Mouse (Mus musculus) liver, adult 2 months (tissue): ENCODE data around the gene Pdzk1. TPM values are rescaled to one million over a fixed set of nuclear protein-coding genes. Genes with fewer than 3 reads are reported as not detected.

Source experiments
- DNase-seq: peaks from one replicate; pipeline ENCODE4 v3.0.0-alpha.2; 2011; ENCODE audit warnings: low read depth, low spot score; ENCODE audit errors: extremely low read depth
- H3K27ac ChIP-seq: fragments of 200-500 bp; replicated peaks from 2 replicates; pipeline ENCODE4 v1.5.1; 2012; ENCODE audit warnings: low read depth, mild to moderate bottlenecking, control low read depth, inconsistent platforms, low read length; ENCODE audit not compliant: insufficient read depth
- H3K27me3 ChIP-seq: fragments of 200-500 bp; 2 replicates; pipeline ENCODE4 v1.6.1; 2012; ENCODE audit warnings: mild to moderate bottlenecking, moderate library complexity, low read length, inconsistent platforms; ENCODE audit not compliant: control insufficient read depth, insufficient read depth
- H3K36me3 ChIP-seq: fragments of 200-500 bp; 2 replicates; pipeline ENCODE4 v1.6.1; 2012; ENCODE audit warnings: low read length, inconsistent platforms; ENCODE audit not compliant: control insufficient read depth, insufficient read depth
- H3K4me1 ChIP-seq: fragments of 200-500 bp; 2 replicates; pipeline ENCODE4 v1.6.1; 2011; ENCODE audit warnings: low read length; ENCODE audit not compliant: control insufficient read depth, insufficient read depth
- H3K4me3 ChIP-seq: fragments of 200-500 bp; 2 replicates; pipeline ENCODE4 v1.5.1; 2011; ENCODE audit warnings: low read depth, mild to moderate bottlenecking, control low read depth, low read length, moderate library complexity; ENCODE audit not compliant: insufficient read depth
- H3K79me2 ChIP-seq: fragments of 200-500 bp; 2 replicates; pipeline ENCODE4 v1.6.1; 2012; ENCODE audit warnings: inconsistent platforms, mild to moderate bottlenecking, low read length, moderate library complexity; ENCODE audit not compliant: control insufficient read depth, insufficient read depth
- H3K9ac ChIP-seq: fragments of 200-500 bp; 2 replicates; pipeline ENCODE4 v1.6.1; 2012; ENCODE audit warnings: low read depth, mild to moderate bottlenecking, control low read depth, inconsistent platforms, low read length
- CTCF ChIP-seq: fragments of 200-500 bp; IDR thresholded peaks from 2 replicates; pipeline ENCODE4 v1.5.1; 2011; ENCODE audit warnings: low read depth, low read length, control low read depth
- POLR2A ChIP-seq: fragments of 200-500 bp; IDR thresholded peaks from 2 replicates; pipeline ENCODE4 v1.6.1; 2011; ENCODE audit warnings: low read length, control low read depth; ENCODE audit not compliant: insufficient read depth; ENCODE audit errors: extremely low read depth
- WGBS: fragments of 180-500 bp; shearing (Covaris S2); methylation state at CpG from one replicate; pipeline ENCODE4 v1.1.7; 2018; 5-methylcytosine and 5-hydroxymethylcytosine counted together
- polyA plus RNA-seq: library from polyadenylated mRNA; depleted of rRNA; stranded (reverse); fragments of >200 nt; gene quantifications from 2 replicates; pipeline ENCODE4 v1.2.3, GENCODE M21; 2012
- total RNA-seq: library from RNA; depleted of rRNA; stranded (reverse); fragments of >200 nt; gene quantifications from 2 replicates; pipeline ENCODE4 v1.2.3, GENCODE M21; 2014

The Pdzk1 gene
- total and polyA plus RNA-seq, 2 experiments = 20.1 to 60.4 TPM

GRCm38 (mm10) chr3:96838996-96839645 lies 10.0 kb downstream of the Pdzk1 start:
- Histone ChIP-seq H3K4me1 (0 out of 2 replicates have a peak, but pooled peaks cover 3% of the 10 kb centered on the region), H3K36me3 (no peaks in the 10 kb centered on the region), H3K4me3 (no peak overlapping the region), H3K79me2 (peaks cover 7% of the 10 kb centered on the region; the same call in 1 of the 2 replicates), H3K9ac (no peak overlapping the region), H3K27me3 (no peaks in the 10 kb centered on the region), H3K27ac (no peak overlapping the region; the same call in 1 of the 2 replicates)
- peak; percentile 55 for DNase-seq
- no peak for TF ChIP-seq CTCF
- 39% methylated on average over 7 of the region's 7 CpGs for WGBS

DNA sequence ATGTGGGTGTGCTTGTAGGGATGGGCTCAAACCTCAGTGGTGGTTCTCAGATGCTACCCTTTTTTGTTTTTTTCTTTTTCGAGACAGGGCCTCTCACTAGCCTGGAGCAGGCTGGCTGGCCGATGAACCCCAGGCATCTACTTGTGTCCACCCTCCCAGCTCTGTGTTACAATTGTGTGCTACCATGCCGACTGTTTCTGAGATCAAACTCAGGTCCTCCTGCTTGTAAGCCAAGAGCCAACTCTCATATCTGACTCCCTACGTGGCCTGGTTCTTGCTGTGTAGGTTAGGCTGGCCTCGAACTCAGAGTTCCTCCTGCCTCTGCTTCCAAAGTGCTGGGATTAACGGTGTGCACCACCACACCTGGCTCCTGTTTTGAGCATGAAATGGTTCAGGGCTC lies 16.1 kb downstream of the Pdzk1 start:
- Histone ChIP-seq H3K4me1 (peaks cover 12% of the 10 kb centered on the region), H3K27me3 (no peaks in the 10 kb centered on the region), H3K9ac (no peak overlapping the region), H3K79me2 (peaks cover 5% of the 10 kb centered on the region; the same call in 1 of the 2 replicates), H3K4me3 (no peak overlapping the region), H3K27ac (no peak overlapping the region), H3K36me3 (no peaks in the 10 kb centered on the region)
- TF ChIP-seq CTCF (no peak), POLR2A (no peak)
- DNase-seq = no peak
- WGBS = 74% methylated on average over 6 of the region's 6 CpGs

GRCm38 (mm10) chr3:96845806-96846205 lies 16.7 kb downstream of the Pdzk1 start:
- H3K4me1 ChIP-seq = peaks cover 12% of the 10 kb centered on the region
- no peaks in the 10 kb centered on the region for H3K27me3 ChIP-seq
- no peak overlapping the region for H3K4me3 ChIP-seq
- TF ChIP-seq CTCF (no peak), POLR2A (no peak)
- no peaks in the 10 kb centered on the region; the same call in 1 of the 2 replicates for H3K36me3 ChIP-seq
- H3K79me2 ChIP-seq = peaks cover 5% of the 10 kb centered on the region; the same call in 1 of the 2 replicates
- peak; percentile 93 for DNase-seq
- peak overlapping the region; percentile 55 for H3K27ac ChIP-seq
- WGBS = 11% methylated on average over 9 of the region's 9 CpGs
- H3K9ac ChIP-seq = no peak overlapping the region

DNA sequence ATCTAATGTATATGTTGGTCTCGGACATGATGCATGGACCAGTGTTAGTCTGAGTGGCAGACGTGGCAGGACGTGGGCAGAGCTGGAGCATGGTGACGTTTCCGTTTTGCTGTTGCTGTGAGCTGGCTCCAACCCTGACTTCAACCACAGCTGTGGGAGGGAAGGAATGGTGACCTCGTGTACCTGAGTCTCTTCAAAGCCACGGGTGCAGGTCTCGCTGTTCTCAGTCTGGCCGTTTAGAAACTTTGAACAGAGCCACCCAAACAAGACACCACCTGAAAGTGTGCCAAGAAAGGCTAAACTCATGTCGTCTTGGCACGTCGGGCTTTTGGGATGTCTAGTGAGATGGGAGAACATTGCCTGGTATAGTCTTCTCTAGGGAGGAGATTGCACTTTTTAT lies 17.9 kb downstream of the Pdzk1 start:
- DNase-seq = peak; percentile 45

GRCm38 (mm10) chr3:96847661-96848060 lies 18.6 kb downstream of the Pdzk1 start:
- Histone ChIP-seq H3K4me1 (peaks cover 12% of the 10 kb centered on the region), H3K4me3 (no peak overlapping the region), H3K79me2 (peaks cover 5% of the 10 kb centered on the region; the same call in 1 of the 2 replicates), H3K27ac (no peak overlapping the region), H3K27me3 (no peaks in the 10 kb centered on the region), H3K36me3 (peaks cover 11% of the 10 kb centered on the region; the same call in 1 of the 2 replicates), H3K9ac (no peak overlapping the region)
- 73% methylated on average over 6 of the region's 6 CpGs for WGBS
- no peak for DNase-seq
- no peak for TF ChIP-seq CTCF
- TF ChIP-seq POLR2A = no peak

More for the DNA sequence above, 17.9 kb downstream of the Pdzk1 start:
- peaks cover 5% of the 10 kb centered on the region; the same call in 1 of the 2 replicates for H3K79me2 ChIP-seq
- no peak for TF ChIP-seq CTCF
- TF ChIP-seq POLR2A = no peak
- 52% methylated on average over 12 of the region's 12 CpGs for WGBS
- H3K27ac ChIP-seq = no peak overlapping the region
- H3K36me3 ChIP-seq = peaks cover 8% of the 10 kb centered on the region; the same call in 1 of the 2 replicates
- no peaks in the 10 kb centered on the region for H3K27me3 ChIP-seq
- no peak overlapping the region for H3K4me3 ChIP-seq
- peaks cover 12% of the 10 kb centered on the region for H3K4me1 ChIP-seq
- no peak overlapping the region for H3K9ac ChIP-seq

DNA sequence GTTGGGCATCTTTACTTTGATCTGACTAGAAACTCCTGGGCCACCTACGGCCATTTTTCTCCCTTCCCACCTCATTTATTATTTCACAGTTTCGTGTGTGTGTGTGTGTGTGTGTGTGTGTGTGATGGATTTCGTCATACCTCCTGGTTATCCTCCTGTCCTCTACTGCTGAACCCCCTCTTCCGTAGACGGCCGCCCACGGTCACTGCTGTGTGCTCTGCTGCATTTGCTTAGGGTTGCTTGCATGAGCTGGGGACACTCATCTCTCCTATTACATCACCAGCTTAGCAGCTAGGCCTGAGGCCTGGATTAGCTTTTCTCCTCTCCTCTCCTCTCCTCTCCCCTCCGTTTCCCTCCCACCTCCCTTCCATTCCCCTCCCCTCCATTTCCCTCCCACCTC lies 19.4 kb downstream of the Pdzk1 start:
- 41% methylated on average over 7 of the region's 8 CpGs for WGBS
- DNase-seq = no peak

More for the DNA sequence above, 19.4 kb downstream of the Pdzk1 start:
- Histone ChIP-seq H3K36me3 (peaks cover 11% of the 10 kb centered on the region; the same call in 1 of the 2 replicates), H3K79me2 (peaks cover 5% of the 10 kb centered on the region; the same call in 1 of the 2 replicates), H3K4me3 (no peak overlapping the region), H3K27me3 (no peaks in the 10 kb centered on the region), H3K9ac (no peak overlapping the region), H3K27ac (no peak overlapping the region), H3K4me1 (peaks cover 12% of the 10 kb centered on the region)
- no peak for TF ChIP-seq POLR2A
- no peak for TF ChIP-seq CTCF
